Mouse (Mus musculus): ENCODE data around the gene Odf3l2. TPM values are rescaled to one million over a fixed set of nuclear protein-coding genes. Genes with fewer than 3 reads are reported as not detected.

Odf3l2 gene
- polyA plus RNA-seq, 1 experiment, result not detected

Other genes starting within 250 kb of the Odf3l2 start
- gene Vmn2r83, start 177.0 kb downstream of the Odf3l2 start, polyA plus RNA-seq (2012; rRNA removed), result not detected in 2 replicates
- gene Plpp2, start 111.9 kb downstream of the Odf3l2 start, polyA plus RNA-seq (2012; rRNA removed), result 21.5 and 29.1 TPM in 2 replicates
- gene Mier2, start 90.5 kb downstream of the Odf3l2 start, polyA plus RNA-seq (2012; rRNA removed), result 54.3 and 59.5 TPM in 2 replicates
- gene Theg, start 58.4 kb downstream of the Odf3l2 start, polyA plus RNA-seq (2012; rRNA removed), result not detected in 2 replicates
- gene C2cd4c, start 31.7 kb downstream of the Odf3l2 start, polyA plus RNA-seq (2012; rRNA removed), result 0.04 and 0.06 TPM in 2 replicates
- 7.4 and 7.6 TPM in 2 replicates for gene Shc2, start 7.8 kb downstream of the Odf3l2 start, polyA plus RNA-seq (2012; rRNA removed)
- not detected in 2 replicates for gene Madcam1, start 18.8 kb upstream of the Odf3l2 start, polyA plus RNA-seq (2012; rRNA removed)
- 29.1 and 33.7 TPM in 2 replicates for gene Tpgs1, start 23.6 kb upstream of the Odf3l2 start, polyA plus RNA-seq (2012; rRNA removed)
- gene Cdc34, start 36.5 kb upstream of the Odf3l2 start, polyA plus RNA-seq (2012; rRNA removed), result 60.6 and 70.0 TPM in 2 replicates
- 1.1 and 1.4 TPM in 2 replicates for gene Gzmm, start 43.3 kb upstream of the Odf3l2 start, polyA plus RNA-seq (2012; rRNA removed)
- gene Bsg, start 58.8 kb upstream of the Odf3l2 start, polyA plus RNA-seq (2012; rRNA removed), result 614 and 631 TPM in 2 replicates
- 0.96 and 1.5 TPM in 2 replicates for gene Hcn2, start 70.9 kb upstream of the Odf3l2 start, polyA plus RNA-seq (2012; rRNA removed)
- gene Polrmt, start 100.8 kb upstream of the Odf3l2 start, polyA plus RNA-seq (2012; rRNA removed), result 28.5 and 31.7 TPM in 2 replicates
- gene Fgf22, start 109.3 kb upstream of the Odf3l2 start, polyA plus RNA-seq (2012; rRNA removed), result 0.04 and 0.06 TPM in 2 replicates
- gene Rnf126, start 121.2 kb upstream of the Odf3l2 start, polyA plus RNA-seq (2012; rRNA removed), result 54.5 and 59.4 TPM in 2 replicates
- gene Fstl3, start 131.5 kb upstream of the Odf3l2 start, polyA plus RNA-seq (2012; rRNA removed), result 41.4 and 44.3 TPM in 2 replicates
- 0.47 and 0.49 TPM in 2 replicates for gene Prss57, start 145.2 kb upstream of the Odf3l2 start, polyA plus RNA-seq (2012; rRNA removed)
- 52.6 and 77.5 TPM in 2 replicates for gene Palm, start 147.8 kb upstream of the Odf3l2 start, polyA plus RNA-seq (2012; rRNA removed)
- gene Misp, start 175.3 kb upstream of the Odf3l2 start, polyA plus RNA-seq (2012; rRNA removed), result 0.66 and 0.92 TPM in 2 replicates
- gene Ptbp1, start 208.7 kb upstream of the Odf3l2 start, polyA plus RNA-seq (2012; rRNA removed), result 140 and 166 TPM in 2 replicates
- gene Prtn3, start 228.7 kb upstream of the Odf3l2 start, polyA plus RNA-seq (2012; rRNA removed), result 0.62 and 1.0 TPM in 2 replicates
- gene Plppr3, start 228.9 kb upstream of the Odf3l2 start, polyA plus RNA-seq (2012; rRNA removed), result 1.8 TPM in 2 replicates
- gene Elane, start 240.5 kb upstream of the Odf3l2 start, polyA plus RNA-seq (2012; rRNA removed), result 0.19 TPM in 1 of 2 replicates, not detected in the other
- gene Cfd, start 245.1 kb upstream of the Odf3l2 start, polyA plus RNA-seq (2012; rRNA removed), result 564 and 1,194 TPM in 2 replicates